Mouse (Mus musculus): Measurements from ENCODE around the gene Pusl1.

Gene Pusl1

GRCm38 (mm10) chr4:155841651-155842270 lies 49.8 kb downstream of the Pusl1 start:
- DNase-seq (ENCODE audit: low spot score in 2 of 2): no peak

DNA sequence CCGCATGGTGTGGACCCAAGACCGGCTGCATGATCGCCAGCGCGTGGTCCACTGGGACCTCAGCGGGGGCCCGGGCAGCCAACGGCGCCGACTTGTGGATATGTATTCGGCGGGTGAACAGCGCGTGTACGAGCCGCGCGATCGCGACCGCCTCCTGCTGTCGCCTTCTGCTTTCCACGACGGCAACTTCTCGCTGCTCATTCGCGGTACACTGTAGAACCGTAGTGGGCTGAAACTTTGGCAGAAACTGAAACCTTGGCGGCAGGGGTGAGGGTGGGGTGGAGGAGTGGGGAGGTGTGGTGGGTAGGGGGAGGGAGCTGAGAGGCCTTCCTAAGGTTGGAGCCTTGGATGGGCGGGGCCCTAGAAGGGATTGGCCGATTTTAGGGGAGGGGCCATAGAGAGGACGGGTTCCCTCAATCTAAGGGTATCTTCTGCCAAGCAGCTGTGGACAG lies 50.6 kb downstream of the Pusl1 start:
- peak in 1 of 2 experiments; percentile 34 for DNase-seq (ENCODE audit: low spot score in 2 of 2)

- DNase-seq (ENCODE audit: low spot score in 2 of 2): no peak
Observed at GRCm38 (mm10) chr4:155840076-155841002, 51.2 kb downstream of the Pusl1 start.

GRCm38 (mm10) chr4:155839483-155839910 lies 52.1 kb downstream of the Pusl1 start, which contains the start of gene Mxra8:
Gene Mxra8 (plus strand): TSS chr4:155839680.
- DNase-seq (ENCODE audit: low spot score in 2 of 2): peak in 1 of 2 experiments; percentile 46

- DNase-seq (ENCODE audit: low spot score in 2 of 2): no peak
Observed at GRCm38 (mm10) chr4:155838187-155839153, 53.1 kb downstream of the Pusl1 start.

Data from cerebellum, postnatal 4 days (tissue).